Mouse (Mus musculus): ENCODE results near the gene Trp53i11. TPM values are rescaled to one million over a fixed set of nuclear protein-coding genes. Genes with fewer than 3 reads are reported as not detected.

Gene Trp53i11
- 0.65 TPM for polyA plus RNA-seq (2012; fragmentation: generic; extraction: Trizol)

- no peak for TF ChIP-seq MAX (IDR thresholded peaks at IDR 0.05; ENCODE audit: low read depth)
- peak; percentile 25 for TF ChIP-seq POLR2A (IDR thresholded peaks at IDR 0.05; ENCODE audit: insufficient read length, low read depth)
- TF ChIP-seq MYOD1 (IDR thresholded peaks at IDR 0.05; ENCODE audit: control insufficient read depth in 1 of 3, insufficient read length in 2 of 3, low read depth in 2 of 3), result no peak
- Histone ChIP-seq H3K4me3 (peak within 1 kb of the TSS; percentile 14), H3K4me2 (ENCODE audit: low read depth) (peak within 1 kb of the TSS; percentile 84), H3K79me2 (ENCODE audit: control insufficient read depth, insufficient read depth) (no peaks in the 10 kb centered on the region), H3K36me3 (ENCODE audit: control insufficient read depth, insufficient read depth) (no peaks in the 10 kb centered on the region), H3K27me3 (ENCODE audit: control insufficient read depth, insufficient read depth, insufficient read length) (peaks cover 39% of the 10 kb centered on the region), H3ac (ENCODE audit: control insufficient read depth, insufficient read length) (peak within 1 kb of the TSS; percentile 12)
These were observed at the start of gene Trp53i11 for GRCm38 (mm10) chr2:93187323-93187996. Gene Trp53i11 (plus strand): TSS chr2:93187548.

GRCm38 (mm10) chr2:93139476-93139875 is 47.9 kb upstream of the Trp53i11 start:
- Histone ChIP-seq H3K4me2 (ENCODE audit: low read depth) (no peak overlapping the region), H3K27me3 (ENCODE audit: control insufficient read depth, insufficient read depth, insufficient read length) (peaks cover 11% of the 10 kb centered on the region), H3K79me2 (ENCODE audit: control insufficient read depth, insufficient read depth) (no peaks in the 10 kb centered on the region), H3ac (ENCODE audit: control insufficient read depth, insufficient read length) (no peak overlapping the region), H3K4me3 (no peak overlapping the region), H3K36me3 (ENCODE audit: control insufficient read depth, insufficient read depth) (no peaks in the 10 kb centered on the region)
- no peak for TF ChIP-seq CEBPB (IDR thresholded peaks at IDR 0.05; ENCODE audit: insufficient read depth, poor library complexity, severe bottlenecking)
- TF ChIP-seq MAX (IDR thresholded peaks at IDR 0.05; ENCODE audit: low read depth), result no peak
- no peak for TF ChIP-seq POLR2A (IDR thresholded peaks at IDR 0.05; ENCODE audit: insufficient read length, low read depth)
- no peak for TF ChIP-seq MYOG (IDR thresholded peaks at IDR 0.05; ENCODE audit: control insufficient read depth in 1 of 3, insufficient read depth in 1 of 3, insufficient read length in 2 of 3, low read depth in 2 of 3)
- no peak for TF ChIP-seq TCF3 (IDR thresholded peaks at IDR 0.05; ENCODE audit: insufficient read length, low read depth)
- TF ChIP-seq SRF (IDR thresholded peaks at IDR 0.05; ENCODE audit: control insufficient read depth, insufficient read length, low read depth), result no peak
- TF ChIP-seq MYOD1 (IDR thresholded peaks at IDR 0.05; ENCODE audit: control insufficient read depth in 1 of 3, insufficient read length in 2 of 3, low read depth in 2 of 3), result no peak
- TF ChIP-seq E2F4 (IDR thresholded peaks at IDR 0.05; ENCODE audit: insufficient read depth), result no peak
- no peak for TF ChIP-seq POLR2AphosphoS2 (IDR thresholded peaks at IDR 0.05; ENCODE audit: insufficient read length, low read depth)
- no peak for TF ChIP-seq REST (IDR thresholded peaks at IDR 0.05; ENCODE audit: insufficient read depth, insufficient read length)
- no peak for TF ChIP-seq TCF12 (IDR thresholded peaks at IDR 0.05; ENCODE audit: insufficient read depth, poor library complexity, severe bottlenecking)
- no peak for TF ChIP-seq USF1 (IDR thresholded peaks at IDR 0.05; ENCODE audit: low read depth)

- no peak overlapping the region for H3K4me2 ChIP-seq (ENCODE audit: low read depth)
These were observed 46.0 kb upstream of the Trp53i11 start for GRCm38 (mm10) chr2:93141329-93141728.

GRCm38 (mm10) chr2:93142616-93143015 is 44.7 kb upstream of the Trp53i11 start:
- H3K36me3 ChIP-seq (ENCODE audit: control insufficient read depth, insufficient read depth), result no peaks in the 10 kb centered on the region
- peaks cover 26% of the 10 kb centered on the region for H3K27me3 ChIP-seq (ENCODE audit: control insufficient read depth, insufficient read depth, insufficient read length)
- no peaks in the 10 kb centered on the region for H3K79me2 ChIP-seq (ENCODE audit: control insufficient read depth, insufficient read depth)
- H3ac ChIP-seq (ENCODE audit: control insufficient read depth, insufficient read length), result no peak overlapping the region
- H3K4me3 ChIP-seq, result no peak overlapping the region
- TF ChIP-seq MYOG (IDR thresholded peaks at IDR 0.05; ENCODE audit: control insufficient read depth in 1 of 3, insufficient read depth in 1 of 3, insufficient read length in 2 of 3, low read depth in 2 of 3) (no peak), USF1 (IDR thresholded peaks at IDR 0.05; ENCODE audit: low read depth) (no peak)
- H3K4me2 ChIP-seq (ENCODE audit: low read depth), result no peak overlapping the region

More at GRCm38 (mm10) chr2:93141329-93141728, 46.0 kb upstream of the Trp53i11 start:
- H3K36me3 ChIP-seq (ENCODE audit: control insufficient read depth, insufficient read depth), result no peaks in the 10 kb centered on the region
- TF ChIP-seq POLR2A (IDR thresholded peaks at IDR 0.05; ENCODE audit: insufficient read length, low read depth) (no peak), POLR2AphosphoS2 (IDR thresholded peaks at IDR 0.05; ENCODE audit: insufficient read length, low read depth) (no peak), MYOD1 (IDR thresholded peaks at IDR 0.05; ENCODE audit: control insufficient read depth in 1 of 3, insufficient read length in 2 of 3, low read depth in 2 of 3) (peak in 2 of 3 experiments; percentile 26 to 46), REST (IDR thresholded peaks at IDR 0.05; ENCODE audit: insufficient read depth, insufficient read length) (no peak), MYOG (IDR thresholded peaks at IDR 0.05; ENCODE audit: control insufficient read depth in 1 of 3, insufficient read depth in 1 of 3, insufficient read length in 2 of 3, low read depth in 2 of 3) (peak in 2 of 3 experiments; percentile 72 to 75), CEBPB (IDR thresholded peaks at IDR 0.05; ENCODE audit: insufficient read depth, poor library complexity, severe bottlenecking) (no peak), TCF3 (IDR thresholded peaks at IDR 0.05; ENCODE audit: insufficient read length, low read depth) (peak; percentile 45), MAX (IDR thresholded peaks at IDR 0.05; ENCODE audit: low read depth) (no peak), E2F4 (IDR thresholded peaks at IDR 0.05; ENCODE audit: insufficient read depth) (no peak)
- H3K4me3 ChIP-seq, result no peak overlapping the region
- H3K79me2 ChIP-seq (ENCODE audit: control insufficient read depth, insufficient read depth), result no peaks in the 10 kb centered on the region
- no peak overlapping the region for H3ac ChIP-seq (ENCODE audit: control insufficient read depth, insufficient read length)
- H3K27me3 ChIP-seq (ENCODE audit: control insufficient read depth, insufficient read depth, insufficient read length), result peaks cover 17% of the 10 kb centered on the region

DNA sequence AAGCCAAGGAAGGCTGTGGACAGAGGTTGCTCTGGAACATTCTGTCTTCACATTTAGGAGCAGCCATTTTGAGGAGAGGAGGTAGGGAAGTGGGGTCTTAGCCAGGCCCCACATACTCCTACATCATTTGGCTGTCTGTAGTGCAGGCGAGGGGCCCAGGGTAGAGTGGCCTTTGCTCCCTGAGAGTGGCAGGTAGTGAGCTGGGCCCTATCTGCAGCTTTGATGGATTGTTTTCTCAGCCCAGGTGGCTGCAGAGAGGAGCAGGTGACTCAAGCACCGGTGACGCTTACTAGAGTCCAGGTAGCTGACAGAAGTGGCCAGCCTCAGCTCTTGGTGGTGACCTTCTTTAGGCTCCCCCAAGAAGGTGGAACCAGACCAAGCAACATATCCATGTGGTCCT is 43.2 kb upstream of the Trp53i11 start:
- Histone ChIP-seq H3K79me2 (ENCODE audit: control insufficient read depth, insufficient read depth) (no peaks in the 10 kb centered on the region), H3K4me3 (no peak overlapping the region), H3K27me3 (ENCODE audit: control insufficient read depth, insufficient read depth, insufficient read length) (peaks cover 31% of the 10 kb centered on the region), H3K4me2 (ENCODE audit: low read depth) (no peak overlapping the region), H3ac (ENCODE audit: control insufficient read depth, insufficient read length) (no peak overlapping the region), H3K36me3 (ENCODE audit: control insufficient read depth, insufficient read depth) (no peaks in the 10 kb centered on the region)
- no peak for TF ChIP-seq MAX (IDR thresholded peaks at IDR 0.05; ENCODE audit: low read depth)

Data from myocyte (in vitro differentiated cells).